Mouse (Mus musculus) v-Abl transformed pro-B cells (cell line): ENCODE results near the gene Fzd5.

Source experiments
- in situ Hi-C, 2 experiments: fragments of 400-800 bp; cut with MboI; formaldehyde crosslinking; loops; one replicate each; pipeline ENCODE4 v1.15.1; 2025; ENCODE audit not compliant: unreplicated experiment in 2 of 2

Gene Fzd5

GRCm38 (mm10) chr1:64737502-64738179 lies at the start of gene Fzd5:
Gene Fzd5 (minus strand): TSS chr1:64737751.
- in situ Hi-C loops: no loop called here

GRCm38 (mm10) chr1:64779863-64780262 lies 42.3 kb upstream of the Fzd5 start:
- in situ Hi-C loops: no loop called here

- in situ Hi-C loops: no loop called here
Measured at GRCm38 (mm10) chr1:64779415-64779814, 41.9 kb upstream of the Fzd5 start.

GRCm38 (mm10) chr1:64773305-64773704 lies 35.8 kb upstream of the Fzd5 start:
- in situ Hi-C loops: no loop called here

- in situ Hi-C loops: no loop called here
Measured at GRCm38 (mm10) chr1:64770169-64770568, 32.6 kb upstream of the Fzd5 start.

GRCm38 (mm10) chr1:64761646-64762045 lies 24.1 kb upstream of the Fzd5 start:
- in situ Hi-C loops: no loop called here

- in situ Hi-C loops: no loop called here
Measured at GRCm38 (mm10) chr1:64757766-64758165, 20.2 kb upstream of the Fzd5 start.

- in situ Hi-C loops: no loop called here
Measured at GRCm38 (mm10) chr1:64757254-64757653, 19.7 kb upstream of the Fzd5 start.

- in situ Hi-C loops: no loop called here
Measured at GRCm38 (mm10) chr1:64756640-64757030, 19.1 kb upstream of the Fzd5 start.

GRCm38 (mm10) chr1:64755971-64756639 lies 18.6 kb upstream of the Fzd5 start:
- in situ Hi-C loops: no loop called here

GRCm38 (mm10) chr1:64754658-64755057 lies 17.1 kb upstream of the Fzd5 start:
- in situ Hi-C loops: no loop called here

- in situ Hi-C loops: no loop called here
Measured at GRCm38 (mm10) chr1:64753668-64754067, 16.1 kb upstream of the Fzd5 start.

GRCm38 (mm10) chr1:64753109-64753508 lies 15.6 kb upstream of the Fzd5 start:
- in situ Hi-C loops: no loop called here

- in situ Hi-C loops: no loop called here
Measured at GRCm38 (mm10) chr1:64744616-64745015, 7.1 kb upstream of the Fzd5 start.

- in situ Hi-C loops: no loop called here
Measured at GRCm38 (mm10) chr1:64742741-64743408, 5.3 kb upstream of the Fzd5 start.

GRCm38 (mm10) chr1:64738661-64739082 lies 1.1 kb upstream of the Fzd5 start:
- in situ Hi-C loops: no loop called here

- in situ Hi-C loops: no loop called here
Measured at GRCm38 (mm10) chr1:64738180-64738555, 617 bp upstream of the Fzd5 start.

- in situ Hi-C loops: no loop called here
Measured at GRCm38 (mm10) chr1:64736681-64737501, 660 bp downstream of the Fzd5 start.

- in situ Hi-C loops: no loop called here
Measured at GRCm38 (mm10) chr1:64735781-64736680, 1.5 kb downstream of the Fzd5 start.
